Mouse (Mus musculus) small intestine, adult 2 months (tissue): ENCODE results near the gene Pitpnm1.

ENCODE experiments used
- CTCF ChIP-seq: fragments of 200-500 bp; IDR thresholded peaks from 2 replicates; pipeline ENCODE4 v1.5.1; 2012; ENCODE audit warnings: low read depth, mild to moderate bottlenecking, control low read depth, inconsistent platforms, low read length, moderate library complexity, mixed read lengths; ENCODE audit not compliant: insufficient replicate concordance, insufficient read length; ENCODE audit errors: extremely low read depth
- POLR2A ChIP-seq: fragments of 200-500 bp; IDR thresholded peaks from 2 replicates; pipeline ENCODE4 v1.6.1; 2012; ENCODE audit warnings: low read depth, mild to moderate bottlenecking, control low read depth, inconsistent platforms, low read length, moderate library complexity

- TF ChIP-seq POLR2A (no peak), CTCF (no peak)
These were observed 46.7 kb downstream of the Pitpnm1 start for GRCm38 (mm10) chr19:4146366-4147021.
